Comparison of ENCODE assay signal across 25 mouse cellular contexts in genomic region chr19:12649511-12649910, GRCm38 (mm10). TPM values are rescaled to one million over a fixed set of nuclear protein-coding genes. Genes with fewer than 3 reads are reported as not detected.
A peak's percentile ranks its signal among the peaks of the same experiment; 100 is the strongest.
DNase-seq lines count a peak whose midpoint lies in the region.
"Had no signal": no experiment of that assay in that cellular context is flagged by ENCODE, and none has a peak within 500 bp of the region (broad histone marks: within the 10 kb centered on the region; RNA-seq: fewer than 3 reads in every experiment).

No protein-coding gene starts in this region.

- intact Hi-C loops in heart, postnatal 25 days (cut with DNase I) = no loop called here

- peak; percentile 77 for DNase-seq in fat pad, adult 2 months (ENCODE audit: extremely low read depth, low read depth, low spot score)
- DNase-seq in gonadal fat pad, adult 2 months (ENCODE audit: low read depth) = peak; percentile 73
- no peak for DNase-seq in cerebellum, postnatal 36 days
- no peak for DNase-seq in heart, postnatal 25 days (ENCODE audit: low spot score)
- DNase-seq: adrenal gland, adult 2 months; adrenal gland, adult 8-10 months; adrenal gland, postnatal 10 days; adrenal gland, postnatal 14 days; adrenal gland, postnatal 25 days; adrenal gland, postnatal 36 days; B cell, adult 2 months; cerebellum, adult 11 months; cerebellum, adult 11-12 months; cerebellum, adult 18-20 months had no signal

RNA-seq across cellular contexts. Expression of gene Glyat, which starts 16.4 kb away (rescaled TPM):
- 0.07 and 0.22 TPM in 2 replicates for polyA plus RNA-seq in gonadal fat pad, adult 2 months (2012; rRNA removed)
- not detected for total RNA-seq in heart, postnatal 25 days (2021)
- total RNA-seq: adrenal gland, adult 8-10 months; adrenal gland, postnatal 25 days; CH12.LX; MEL had no signal
- polyA plus RNA-seq: activated CD4-positive, CD25-positive, alpha-beta regulatory T cell, adult 4 months; adrenal gland, adult 2 months; brain, embryonic 14.5 days; G1E had no signal

RNA-seq across cellular contexts. Expression of gene Olfr1442, which starts 20.7 kb away (rescaled TPM):
- polyA plus RNA-seq in gonadal fat pad, adult 2 months (2012; rRNA removed) = 0.09 TPM in 1 of 2 replicates, not detected in the other
- not detected for total RNA-seq in heart, postnatal 25 days (2021)
- total RNA-seq: adrenal gland, adult 18-20 months; adrenal gland, adult 2 months; adrenal gland, adult 8-10 months; adrenal gland, postnatal 10 days; adrenal gland, postnatal 14 days; adrenal gland, postnatal 25 days; adrenal gland, postnatal 36 days; adrenal gland, postnatal 4 days; CH12.LX; ES-E14; MEL had no signal
- polyA plus RNA-seq: activated CD4-positive, CD25-positive, alpha-beta regulatory T cell, adult 4 months; adrenal gland, adult 2 months; brain, embryonic 14.5 days; C2C12; CD4-positive, CD25-positive, alpha-beta regulatory T cell, adult 4 months; G1E; Patski had no signal

RNA-seq across cellular contexts. Expression of gene Olfr1443, which starts 28.4 kb away (rescaled TPM):
- polyA plus RNA-seq in gonadal fat pad, adult 2 months (2012; rRNA removed) = not detected in 2 replicates
- total RNA-seq in heart, postnatal 25 days (2021) = not detected
- total RNA-seq: adrenal gland, adult 18-20 months; adrenal gland, adult 2 months; adrenal gland, adult 8-10 months; adrenal gland, postnatal 10 days; adrenal gland, postnatal 14 days; adrenal gland, postnatal 25 days; adrenal gland, postnatal 36 days; adrenal gland, postnatal 4 days; CH12.LX; ES-E14; MEL had no signal
- polyA plus RNA-seq: activated CD4-positive, CD25-positive, alpha-beta regulatory T cell, adult 4 months; adrenal gland, adult 2 months; brain, embryonic 14.5 days; C2C12; CD4-positive, CD25-positive, alpha-beta regulatory T cell, adult 4 months; G1E; Patski had no signal

RNA-seq across cellular contexts. Expression of gene Keg1, which starts 46.1 kb away (rescaled TPM):
- polyA plus RNA-seq in gonadal fat pad, adult 2 months (2012; rRNA removed) = 0.72 and 1.3 TPM in 2 replicates
- total RNA-seq in heart, postnatal 25 days (2021) = not detected
- total RNA-seq: adrenal gland, postnatal 25 days; adrenal gland, postnatal 36 days; CH12.LX; ES-E14; MEL had no signal
- polyA plus RNA-seq: activated CD4-positive, CD25-positive, alpha-beta regulatory T cell, adult 4 months; adrenal gland, adult 2 months; brain, embryonic 14.5 days; C2C12; CD4-positive, CD25-positive, alpha-beta regulatory T cell, adult 4 months; G1E had no signal

RNA-seq across cellular contexts. Expression of gene Gm4952, which starts 49.7 kb away (rescaled TPM):
- polyA plus RNA-seq in gonadal fat pad, adult 2 months (2012; rRNA removed) = 0.08 and 0.19 TPM in 2 replicates
- total RNA-seq in heart, postnatal 25 days (2021) = not detected
- total RNA-seq: adrenal gland, adult 18-20 months; adrenal gland, postnatal 25 days; ES-E14; MEL had no signal
- polyA plus RNA-seq: activated CD4-positive, CD25-positive, alpha-beta regulatory T cell, adult 4 months; adrenal gland, adult 2 months; C2C12; CD4-positive, CD25-positive, alpha-beta regulatory T cell, adult 4 months; G1E had no signal

Comparison
In these comparisons a context has a peak if more than half of its experiments do, and no peak if none do; other contexts are left out.
1. DNase-seq: peak in fat pad, adult 2 months (single experiment) and gonadal fat pad, adult 2 months (single experiment); none in cerebellum, postnatal 36 days (0 of 2) and heart, postnatal 25 days (single experiment).